Mouse (Mus musculus): ENCODE measurements around the gene AC161166.1. TPM values are rescaled to one million over a fixed set of nuclear protein-coding genes. Genes with fewer than 3 reads are reported as not detected.

The AC161166.1 gene
- total RNA-seq (2015; ENCODE audit: low replicate concordance) (not detected in 2 replicates), total RNA-seq (2017; ENCODE audit: low replicate concordance) (not detected in 2 replicates)

- ATAC-seq (replicated peaks; ENCODE audit: low FRiP score, poor library complexity, severe bottlenecking), result no peak
These were observed at the start of gene AC161166.1 for GRCm38 (mm10) chr7:24512355-24512754. Gene AC161166.1 (minus strand): TSS chr7:24512455.

GRCm38 (mm10) chr7:24561450-24561849 is 49.2 kb upstream of the AC161166.1 start:
- no peak for ATAC-seq (replicated peaks; ENCODE audit: low FRiP score, poor library complexity, severe bottlenecking)

GRCm38 (mm10) chr7:24555786-24556185 is 43.5 kb upstream of the AC161166.1 start:
- ATAC-seq (replicated peaks; ENCODE audit: low FRiP score, poor library complexity, severe bottlenecking), result no peak

- ATAC-seq (replicated peaks; ENCODE audit: low FRiP score, poor library complexity, severe bottlenecking), result no peak
These were observed 39.9 kb upstream of the AC161166.1 start for GRCm38 (mm10) chr7:24551985-24552759.

- ATAC-seq (replicated peaks; ENCODE audit: low FRiP score, poor library complexity, severe bottlenecking), result no peak
These were observed 35.3 kb upstream of the AC161166.1 start for GRCm38 (mm10) chr7:24547534-24548036.

- peak; percentile 100 for ATAC-seq (replicated peaks; ENCODE audit: low FRiP score, poor library complexity, severe bottlenecking)
These were observed 34.6 kb upstream of the AC161166.1 start for GRCm38 (mm10) chr7:24546634-24547389.

- ATAC-seq (replicated peaks; ENCODE audit: low FRiP score, poor library complexity, severe bottlenecking), result no peak
These were observed 33.9 kb upstream of the AC161166.1 start, which contains the start of the genes Pinlyp and Xrcc1 for GRCm38 (mm10) chr7:24546068-24546614. Gene Pinlyp (minus strand): TSS chr7:24546118. Gene Xrcc1 (plus strand): TSS chr7:24546289.

- ATAC-seq (replicated peaks; ENCODE audit: low FRiP score, poor library complexity, severe bottlenecking), result no peak
These were observed 32.3 kb upstream of the AC161166.1 start for GRCm38 (mm10) chr7:24544506-24544905.

- ATAC-seq (replicated peaks; ENCODE audit: low FRiP score, poor library complexity, severe bottlenecking), result no peak
These were observed 27.4 kb upstream of the AC161166.1 start for GRCm38 (mm10) chr7:24539686-24540085.

- ATAC-seq (replicated peaks; ENCODE audit: low FRiP score, poor library complexity, severe bottlenecking), result no peak
These were observed 26.4 kb upstream of the AC161166.1 start for GRCm38 (mm10) chr7:24538701-24539100.

GRCm38 (mm10) chr7:24538154-24538553 is 25.9 kb upstream of the AC161166.1 start:
- no peak for ATAC-seq (replicated peaks; ENCODE audit: low FRiP score, poor library complexity, severe bottlenecking)

GRCm38 (mm10) chr7:24537591-24537990 is 25.3 kb upstream of the AC161166.1 start:
- ATAC-seq (replicated peaks; ENCODE audit: low FRiP score, poor library complexity, severe bottlenecking), result no peak

- no peak for ATAC-seq (replicated peaks; ENCODE audit: low FRiP score, poor library complexity, severe bottlenecking)
These were observed 24.8 kb upstream of the AC161166.1 start for GRCm38 (mm10) chr7:24537081-24537480.

GRCm38 (mm10) chr7:24534301-24534700 is 22.0 kb upstream of the AC161166.1 start:
- ATAC-seq (replicated peaks; ENCODE audit: low FRiP score, poor library complexity, severe bottlenecking), result no peak

- ATAC-seq (replicated peaks; ENCODE audit: low FRiP score, poor library complexity, severe bottlenecking), result no peak
These were observed 21.6 kb upstream of the AC161166.1 start for GRCm38 (mm10) chr7:24533806-24534205.

GRCm38 (mm10) chr7:24533031-24533571 is 20.8 kb upstream of the AC161166.1 start:
- ATAC-seq (replicated peaks; ENCODE audit: low FRiP score, poor library complexity, severe bottlenecking), result no peak

- peak; percentile 64 for ATAC-seq (replicated peaks; ENCODE audit: low FRiP score, poor library complexity, severe bottlenecking)
These were observed 19.1 kb upstream of the AC161166.1 start for GRCm38 (mm10) chr7:24531211-24531971.

GRCm38 (mm10) chr7:24530062-24530931 is 18.0 kb upstream of the AC161166.1 start, which contains the start of gene Irgq:
Gene Irgq (plus strand): TSS chr7:24530689.
- ATAC-seq (replicated peaks; ENCODE audit: low FRiP score, poor library complexity, severe bottlenecking), result peak; percentile 87
